Mouse (Mus musculus) limb, embryonic 10.5 days (tissue): ENCODE measurements around the gene Sh2d6. TPM values are rescaled to one million over a fixed set of nuclear protein-coding genes. Genes with fewer than 3 reads are reported as not detected.
"Not testable (repeated sequence)": the region's sequence is repeated elsewhere in the genome, so short reads cannot be mapped to it uniquely, and the experiment has no call there.

ENCODE experiments used
- DNase-seq: peaks from one replicate; pipeline ENCODE4 v3.0.0-alpha.2; 2017; ENCODE audit warnings: low spot score
- H3K27ac ChIP-seq: fragments of 300-500 bp; sonication (generic); 2 replicates; pipeline ENCODE4 v1.5.1; 2016; ENCODE audit warnings: mild to moderate bottlenecking
- H3K27me3 ChIP-seq: fragments of 300-500 bp; sonication (generic); 2 replicates; pipeline ENCODE4 v1.6.1; 2016; ENCODE audit warnings: low read depth, mild to moderate bottlenecking; ENCODE audit not compliant: poor library complexity, severe bottlenecking
- H3K36me3 ChIP-seq: fragments of 300-500 bp; sonication (generic); 2 replicates; pipeline ENCODE4 v1.6.1; 2016; ENCODE audit warnings: mild to moderate bottlenecking, moderate library complexity
- H3K4me1 ChIP-seq: fragments of 300-500 bp; sonication (generic); 2 replicates; pipeline ENCODE4 v1.6.1; 2016
- H3K4me3 ChIP-seq: fragments of 300-500 bp; sonication (generic); 2 replicates; pipeline ENCODE4 v1.5.1; 2016; ENCODE audit warnings: mild to moderate bottlenecking, moderate library complexity
- H3K9me3 ChIP-seq: fragments of 300-500 bp; sonication (generic); replicated peaks from 2 replicates; pipeline ENCODE4 v1.6.1; 2016; ENCODE audit warnings: mild to moderate bottlenecking
- WGBS: fragments of 180-500 bp; shearing (Covaris S2); methylation state at CpG from one replicate; pipeline ENCODE4 v1.1.7; 2016; 5-methylcytosine and 5-hydroxymethylcytosine counted together
- polyA plus RNA-seq: library from polyadenylated mRNA; unstranded; fragments of >200 nt; fragmentation: Nextera tagmentation; extraction: Ambion mirVana; gene quantifications from 2 replicates; pipeline ENCODE4 v1.2.1, GENCODE M21; 2016

Sh2d6 gene
- polyA plus RNA-seq, 1 experiment from 2014 or later, result 0.15 TPM

GRCm38 (mm10) chr6:72484887-72485286 lies 36.6 kb downstream of the Sh2d6 start:
- H3K4me1 ChIP-seq, result no peaks in the 10 kb centered on the region
- H3K27me3 ChIP-seq, result no peaks in the 10 kb centered on the region
- H3K27ac ChIP-seq, result no peak overlapping the region
- WGBS, result 90% methylated on average over 4 of the region's 4 CpGs
- no peaks in the 10 kb centered on the region for H3K9me3 ChIP-seq
- no peak overlapping the region for H3K4me3 ChIP-seq
- H3K36me3 ChIP-seq, result no peaks in the 10 kb centered on the region
- DNase-seq, result no peak

- Histone ChIP-seq H3K4me1 (no peaks in the 10 kb centered on the region), H3K27ac (no peak overlapping the region), H3K36me3 (no peaks in the 10 kb centered on the region), H3K27me3 (no peaks in the 10 kb centered on the region), H3K9me3 (no peaks in the 10 kb centered on the region), H3K4me3 (no peak overlapping the region)
- WGBS, result 69% methylated on average over 2 of the region's 2 CpGs
- no peak for DNase-seq
Observed at GRCm38 (mm10) chr6:72482156-72482555, 39.4 kb downstream of the Sh2d6 start.

GRCm38 (mm10) chr6:72480422-72480702 lies 41.1 kb downstream of the Sh2d6 start:
- Histone ChIP-seq H3K9me3 (no peaks in the 10 kb centered on the region), H3K4me1 (no peaks in the 10 kb centered on the region), H3K4me3 (no peak overlapping the region), H3K27me3 (no peaks in the 10 kb centered on the region), H3K27ac (no peak overlapping the region), H3K36me3 (no peaks in the 10 kb centered on the region)
- WGBS, result 91% methylated on average over 2 of the region's 2 CpGs
- DNase-seq, result no peak

GRCm38 (mm10) chr6:72479645-72480421 lies 41.7 kb downstream of the Sh2d6 start:
- Histone ChIP-seq H3K27me3 (no peaks in the 10 kb centered on the region), H3K4me3 (no peak overlapping the region), H3K9me3 (no peaks in the 10 kb centered on the region), H3K27ac (no peak overlapping the region), H3K36me3 (no peaks in the 10 kb centered on the region), H3K4me1 (no peaks in the 10 kb centered on the region)
- WGBS, result 92% methylated on average over 12 of the region's 12 CpGs
- no peak for DNase-seq

GRCm38 (mm10) chr6:72478691-72479090 lies 42.8 kb downstream of the Sh2d6 start:
- DNase-seq, H3K4me1 ChIP-seq, H3K4me3 ChIP-seq, H3K36me3 ChIP-seq, H3K27ac ChIP-seq, H3K9me3 ChIP-seq, H3K27me3 ChIP-seq: not testable (repeated sequence)
- WGBS, result 88% methylated on average over 3 of the region's 3 CpGs

GRCm38 (mm10) chr6:72477621-72478020 lies 43.9 kb downstream of the Sh2d6 start:
- H3K4me1 ChIP-seq, result peaks cover 10% of the 10 kb centered on the region
- 90% methylated on average over 3 of the region's 3 CpGs for WGBS

GRCm38 (mm10) chr6:72476836-72477235 lies 44.7 kb downstream of the Sh2d6 start:
- Histone ChIP-seq H3K9me3 (no peaks in the 10 kb centered on the region), H3K27ac (no peak overlapping the region), H3K36me3 (no peaks in the 10 kb centered on the region), H3K4me3 (no peak overlapping the region), H3K4me1 (peaks cover 10% of the 10 kb centered on the region), H3K27me3 (no peaks in the 10 kb centered on the region)
- WGBS, result 88% methylated on average over 5 of the region's 5 CpGs
- no peak for DNase-seq

More at GRCm38 (mm10) chr6:72477621-72478020, 43.9 kb downstream of the Sh2d6 start:
- H3K36me3 ChIP-seq, result no peaks in the 10 kb centered on the region
- DNase-seq, result no peak
- no peak overlapping the region for H3K4me3 ChIP-seq
- no peaks in the 10 kb centered on the region for H3K27me3 ChIP-seq
- H3K27ac ChIP-seq, result no peak overlapping the region
- no peaks in the 10 kb centered on the region for H3K9me3 ChIP-seq

- no peak for DNase-seq
- Histone ChIP-seq H3K36me3 (no peaks in the 10 kb centered on the region), H3K4me1 (peaks cover 10% of the 10 kb centered on the region), H3K27ac (no peak overlapping the region), H3K27me3 (no peaks in the 10 kb centered on the region), H3K4me3 (no peak overlapping the region), H3K9me3 (no peaks in the 10 kb centered on the region)
- WGBS, result 88% methylated on average over 4 of the region's 4 CpGs
Observed at GRCm38 (mm10) chr6:72475221-72475985, 46.1 kb downstream of the Sh2d6 start.

- Histone ChIP-seq H3K36me3 (no peaks in the 10 kb centered on the region), H3K9me3 (no peaks in the 10 kb centered on the region), H3K4me3 (no peak overlapping the region), H3K4me1 (peaks cover 10% of the 10 kb centered on the region), H3K27me3 (no peaks in the 10 kb centered on the region), H3K27ac (no peak overlapping the region)
- 59% methylated on average over 14 of the region's 14 CpGs for WGBS
- no peak for DNase-seq
Observed at GRCm38 (mm10) chr6:72473264-72474041, 48.1 kb downstream of the Sh2d6 start.

- Histone ChIP-seq H3K4me1 (peaks cover 8% of the 10 kb centered on the region), H3K36me3 (no peaks in the 10 kb centered on the region), H3K4me3 (no peak overlapping the region), H3K9me3 (no peaks in the 10 kb centered on the region), H3K27ac (no peak overlapping the region), H3K27me3 (no peaks in the 10 kb centered on the region)
- 71% methylated on average over 4 of the region's 4 CpGs for WGBS
- DNase-seq, result no peak
Observed at GRCm38 (mm10) chr6:72466171-72466570, 55.3 kb downstream of the Sh2d6 start.

GRCm38 (mm10) chr6:72465361-72466157 lies 55.9 kb downstream of the Sh2d6 start:
- H3K4me3 ChIP-seq, result no peak overlapping the region
- H3K9me3 ChIP-seq, result no peaks in the 10 kb centered on the region
- no peaks in the 10 kb centered on the region for H3K27me3 ChIP-seq
- no peak overlapping the region for H3K27ac ChIP-seq
- H3K4me1 ChIP-seq, result peaks cover 8% of the 10 kb centered on the region
- no peaks in the 10 kb centered on the region for H3K36me3 ChIP-seq
- 56% methylated on average over 8 of the region's 8 CpGs for WGBS
- DNase-seq, result no peak
